Mouse (Mus musculus) embryonic facial prominence, embryonic 10.5 days (tissue): ENCODE measurements around the gene Scn2b. TPM values are rescaled to one million over a fixed set of nuclear protein-coding genes. Genes with fewer than 3 reads are reported as not detected.

ENCODE experiments used
- DNase-seq: peaks from one replicate; pipeline ENCODE4 v3.0.0-alpha.2; 2017; ENCODE audit warnings: low spot score
- H3K27ac ChIP-seq: fragments of 300-500 bp; sonication (generic); replicated peaks from 2 replicates; pipeline ENCODE4 v1.5.1; 2016; ENCODE audit warnings: mild to moderate bottlenecking
- H3K27me3 ChIP-seq: fragments of 300-500 bp; sonication (generic); replicated peaks from 2 replicates; pipeline ENCODE4 v1.6.1; 2016; ENCODE audit warnings: low read depth, mild to moderate bottlenecking; ENCODE audit not compliant: poor library complexity, severe bottlenecking
- H3K36me3 ChIP-seq: fragments of 300-500 bp; sonication (generic); replicated peaks from 2 replicates; pipeline ENCODE4 v1.6.1; 2016; ENCODE audit warnings: mild to moderate bottlenecking, moderate library complexity
- H3K4me1 ChIP-seq: fragments of 300-500 bp; sonication (generic); 2 replicates; pipeline ENCODE4 v1.6.1; 2016
- H3K4me3 ChIP-seq: fragments of 300-500 bp; sonication (generic); 2 replicates; pipeline ENCODE4 v1.5.1; 2016; ENCODE audit warnings: mild to moderate bottlenecking, moderate library complexity
- H3K9me3 ChIP-seq: fragments of 300-500 bp; sonication (generic); 2 replicates; pipeline ENCODE4 v1.6.1; 2016; ENCODE audit warnings: mild to moderate bottlenecking
- WGBS: fragments of 180-500 bp; shearing (Covaris S2); methylation state at CpG from one replicate; pipeline ENCODE4 v1.1.7; 2016; 5-methylcytosine and 5-hydroxymethylcytosine counted together
- polyA plus RNA-seq: library from polyadenylated mRNA; unstranded; fragments of >200 nt; fragmentation: Nextera tagmentation; extraction: Ambion mirVana; gene quantifications from 2 replicates; pipeline ENCODE4 v1.2.1, GENCODE M21; 2016

Scn2b gene
- 6.7 and 7.3 TPM in 2 replicates for polyA plus RNA-seq

GRCm38 (mm10) chr9:45117741-45118431, at the start of gene Scn2b:
Gene Scn2b (plus strand): TSS chr9:45117782.
- Histone ChIP-seq H3K27me3 (peaks cover 52% of the 10 kb centered on the region), H3K36me3 (no peaks in the 10 kb centered on the region), H3K9me3 (no peaks in the 10 kb centered on the region), H3K27ac (peak within 1 kb of the TSS; percentile 90), H3K4me3 (peak within 1 kb of the TSS; percentile 70), H3K4me1 (peaks cover 54% of the 10 kb centered on the region)
- WGBS = under 1% methylated on average over 13 of the region's 13 CpGs
- DNase-seq = peak; percentile 68

DNA sequence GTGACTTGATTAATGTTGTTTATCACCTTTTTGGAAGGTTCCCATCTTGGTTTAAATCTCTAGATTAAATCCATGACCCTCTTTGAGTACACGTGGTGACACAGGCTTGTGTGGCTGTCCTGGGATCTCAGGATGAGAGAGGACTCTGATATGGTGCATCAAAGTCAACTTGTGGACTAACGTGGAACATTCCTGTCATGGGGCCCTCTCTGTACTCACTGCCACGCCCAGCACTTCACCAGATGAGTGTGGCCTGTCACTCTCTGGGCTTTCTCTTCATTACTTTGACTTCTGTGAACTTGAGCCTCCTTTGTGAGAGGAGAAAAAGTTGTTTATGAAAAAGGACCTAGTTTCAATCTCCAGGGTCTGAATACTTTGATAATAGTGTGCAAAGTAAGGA, 45.8 kb upstream of the Scn2b start:
- Histone ChIP-seq H3K9me3 (no peaks in the 10 kb centered on the region), H3K4me3 (no peak overlapping the region), H3K27ac (no peak overlapping the region), H3K4me1 (no peaks in the 10 kb centered on the region), H3K27me3 (no peaks in the 10 kb centered on the region), H3K36me3 (no peaks in the 10 kb centered on the region)
- 65% methylated on average over 3 of the region's 3 CpGs for whole genome bisulfite sequencing
- DNase-seq = no peak

- H3K4me1 ChIP-seq = no peaks in the 10 kb centered on the region
- no peak overlapping the region for H3K4me3 ChIP-seq
- no peaks in the 10 kb centered on the region; the same call in 1 of the 2 replicates for H3K27me3 ChIP-seq
- H3K27ac ChIP-seq = no peak overlapping the region
- DNase-seq = no peak
- H3K9me3 ChIP-seq = no peaks in the 10 kb centered on the region
- H3K36me3 ChIP-seq = no peaks in the 10 kb centered on the region
- 71% methylated on average over 3 of the region's 3 CpGs for WGBS
Observed at GRCm38 (mm10) chr9:45077859-45078258, 39.7 kb upstream of the Scn2b start.

GRCm38 (mm10) chr9:45079011-45079410, 38.6 kb upstream of the Scn2b start, which contains the start of gene Jaml:
Gene Jaml (plus strand): TSS chr9:45079183.
- no peaks in the 10 kb centered on the region for H3K4me1 ChIP-seq
- no peak for DNase-seq
- H3K4me3 ChIP-seq = no peak within 1 kb of the TSS
- no peak within 1 kb of the TSS for H3K27ac ChIP-seq
- no peaks in the 10 kb centered on the region for H3K36me3 ChIP-seq
- 86% methylated on average over 5 of the region's 5 CpGs for WGBS
- no peaks in the 10 kb centered on the region for H3K9me3 ChIP-seq
- H3K27me3 ChIP-seq = no peaks in the 10 kb centered on the region; the same call in 1 of the 2 replicates

- H3K27me3 ChIP-seq = peaks cover 15% of the 10 kb centered on the region
- no peaks in the 10 kb centered on the region for H3K9me3 ChIP-seq
- no peak overlapping the region for H3K4me3 ChIP-seq
- DNase-seq = no peak
- 87% methylated on average over 3 of the region's 3 CpGs for WGBS
- no peak overlapping the region for H3K27ac ChIP-seq
- no peaks in the 10 kb centered on the region for H3K36me3 ChIP-seq
- H3K4me1 ChIP-seq = no peaks in the 10 kb centered on the region
Observed at GRCm38 (mm10) chr9:45083132-45083531, 34.5 kb upstream of the Scn2b start.

GRCm38 (mm10) chr9:45084556-45084955, 33.0 kb upstream of the Scn2b start:
- H3K4me1 ChIP-seq = no peaks in the 10 kb centered on the region
- no peak for DNase-seq

DNA sequence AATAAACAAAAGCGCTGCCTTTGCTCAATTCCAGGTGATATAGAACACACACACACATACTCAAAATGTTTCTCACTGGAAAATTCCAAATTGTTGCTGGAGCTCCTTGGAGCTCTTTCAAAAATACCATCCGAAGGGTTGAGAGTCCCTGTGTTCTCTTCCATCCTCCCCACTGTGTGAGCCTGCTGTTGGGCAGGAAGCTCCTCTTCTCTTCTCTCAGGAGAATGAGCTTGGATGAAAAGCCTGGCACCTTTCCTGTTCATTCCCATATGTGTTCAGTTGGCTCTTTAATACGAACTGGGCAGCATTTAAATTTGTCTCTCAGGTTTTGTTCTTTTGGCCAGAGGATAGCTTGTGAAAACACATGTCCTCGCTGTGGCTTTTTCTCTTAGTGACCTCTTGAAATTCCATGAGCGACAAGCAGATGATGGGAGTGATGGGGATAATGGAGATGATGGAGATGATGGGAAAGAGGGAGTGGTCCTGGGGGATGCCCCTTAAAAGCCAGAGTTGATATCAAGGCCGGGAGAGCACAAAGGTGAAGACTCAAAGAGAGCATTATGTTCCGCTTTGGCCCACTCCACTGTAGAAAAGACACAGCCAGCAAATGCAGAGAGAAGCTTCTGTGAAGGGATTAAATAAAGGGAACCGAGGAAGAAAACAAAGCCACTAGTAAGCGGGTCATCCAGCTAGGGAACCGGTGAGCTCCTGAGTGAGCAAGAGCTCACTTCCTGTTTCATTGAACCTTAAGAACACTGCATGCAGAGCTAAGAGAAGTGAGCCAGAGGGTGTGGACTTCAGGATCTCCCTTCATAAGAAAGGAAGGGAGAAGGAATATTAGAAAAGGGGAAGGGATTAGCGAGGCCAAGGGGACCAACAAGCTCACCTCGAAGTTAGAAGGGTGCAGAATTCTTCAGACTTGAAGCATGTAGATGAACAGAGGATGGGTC, 31.6 kb upstream of the Scn2b start:
- Histone ChIP-seq H3K27me3 (peaks cover 18% of the 10 kb centered on the region), H3K36me3 (no peaks in the 10 kb centered on the region), H3K4me3 (no peak overlapping the region), H3K4me1 (no peaks in the 10 kb centered on the region), H3K27ac (no peak overlapping the region), H3K9me3 (no peaks in the 10 kb centered on the region)
- WGBS = 76% methylated on average over 12 of the region's 12 CpGs
- DNase-seq = no peak

More at GRCm38 (mm10) chr9:45084556-45084955, 33.0 kb upstream of the Scn2b start:
- 77% methylated on average over 5 of the region's 5 CpGs for WGBS
- Histone ChIP-seq H3K36me3 (no peaks in the 10 kb centered on the region), H3K4me3 (no peak overlapping the region), H3K9me3 (no peaks in the 10 kb centered on the region), H3K27ac (no peak overlapping the region), H3K27me3 (peaks cover 18% of the 10 kb centered on the region)

GRCm38 (mm10) chr9:45088040-45088439, 29.5 kb upstream of the Scn2b start:
- H3K9me3 ChIP-seq = no peaks in the 10 kb centered on the region
- H3K4me1 ChIP-seq = peaks cover 6% of the 10 kb centered on the region; the same call in 1 of the 2 replicates

DNA sequence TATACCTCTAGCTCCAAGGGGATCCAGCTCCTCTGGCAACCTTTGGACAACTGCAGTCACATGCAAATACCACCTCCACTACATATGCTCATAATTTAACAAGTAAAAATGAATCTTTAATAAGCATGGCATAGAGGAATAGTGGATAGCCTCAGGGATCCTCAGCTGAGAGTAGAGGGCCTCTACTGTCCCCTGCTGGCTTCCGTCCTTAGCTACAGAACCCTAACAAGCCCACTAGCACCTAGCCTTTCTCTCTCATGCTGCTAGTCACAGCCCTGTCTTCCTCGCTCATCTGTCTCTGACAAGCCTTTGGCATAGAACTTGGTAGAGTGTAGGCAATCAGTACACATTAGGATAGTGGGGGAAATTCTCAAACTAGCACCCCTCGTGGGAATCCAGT, 26.8 kb upstream of the Scn2b start:
- no peak overlapping the region for H3K4me3 ChIP-seq
- 76% methylated on average over 3 of the region's 3 CpGs for WGBS

More at GRCm38 (mm10) chr9:45088040-45088439, 29.5 kb upstream of the Scn2b start:
- Histone ChIP-seq H3K36me3 (no peaks in the 10 kb centered on the region), H3K4me3 (no peak overlapping the region), H3K27ac (no peak overlapping the region), H3K27me3 (peaks cover 18% of the 10 kb centered on the region; the same call in 1 of the 2 replicates)
- no peak for DNase-seq

GRCm38 (mm10) chr9:45092641-45093040, 24.9 kb upstream of the Scn2b start:
- H3K9me3 ChIP-seq = no peaks in the 10 kb centered on the region
- 70% methylated on average over 4 of the region's 4 CpGs for WGBS
- no peak overlapping the region for H3K27ac ChIP-seq
- no peak for DNase-seq
- H3K27me3 ChIP-seq = 0 out of 2 replicates have a peak, but pooled peaks cover 21% of the 10 kb centered on the region
- H3K36me3 ChIP-seq = no peaks in the 10 kb centered on the region
- H3K4me1 ChIP-seq = peaks cover 6% of the 10 kb centered on the region; the same call in 1 of the 2 replicates
- H3K4me3 ChIP-seq = no peak overlapping the region

More for the DNA sequence above, 26.8 kb upstream of the Scn2b start:
- Histone ChIP-seq H3K27me3 (peaks cover 24% of the 10 kb centered on the region; the same call in 1 of the 2 replicates), H3K36me3 (no peaks in the 10 kb centered on the region), H3K9me3 (no peaks in the 10 kb centered on the region), H3K4me1 (peaks cover 6% of the 10 kb centered on the region; the same call in 1 of the 2 replicates), H3K27ac (no peak overlapping the region)
- DNase-seq = no peak

DNA sequence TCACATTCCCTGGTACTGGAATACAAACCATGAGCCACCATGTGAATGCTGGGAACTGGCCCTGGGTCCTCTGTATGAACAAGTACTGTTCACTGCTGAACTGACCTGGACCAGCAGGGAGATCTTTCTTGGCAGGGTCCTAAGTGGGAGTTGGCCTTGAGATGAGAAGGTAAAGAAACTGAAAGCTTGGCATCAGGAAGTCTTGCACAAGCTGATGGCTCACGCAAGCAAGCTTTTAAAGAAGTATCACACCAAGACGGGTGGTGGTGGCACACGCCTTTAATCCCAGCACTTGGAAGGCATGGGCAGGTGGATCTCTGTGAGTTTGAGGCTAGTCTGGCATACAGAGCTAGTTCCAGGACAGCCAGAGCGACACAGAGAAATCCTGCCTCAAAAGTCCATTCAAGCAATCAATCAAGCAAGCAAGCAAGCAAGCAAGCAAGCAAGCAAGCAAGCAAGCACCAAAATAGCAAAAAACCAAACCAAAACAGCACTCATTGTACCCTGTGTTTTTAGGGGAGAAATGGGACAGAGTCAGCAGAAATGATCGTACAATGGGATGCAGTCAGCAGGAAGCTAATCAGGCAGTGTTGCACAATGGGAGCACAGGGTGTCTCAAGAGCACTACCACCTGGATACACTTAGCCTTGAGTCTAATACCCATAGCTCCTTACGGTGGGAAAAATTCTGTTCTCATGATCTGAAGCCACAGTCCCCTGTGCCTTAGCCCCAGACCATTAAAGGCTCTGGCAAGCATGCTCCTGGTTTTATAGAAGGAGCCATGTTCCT, 22.2 kb upstream of the Scn2b start:
- WGBS = 78% methylated on average over 6 of the region's 6 CpGs
- 0 out of 2 replicates have a peak, but pooled peaks cover 30% of the 10 kb centered on the region for H3K27me3 ChIP-seq
- H3K4me3 ChIP-seq = no peak overlapping the region
- DNase-seq = no peak
- H3K4me1 ChIP-seq = peaks cover 6% of the 10 kb centered on the region; the same call in 1 of the 2 replicates
- H3K27ac ChIP-seq = no peak overlapping the region
- no peaks in the 10 kb centered on the region for H3K36me3 ChIP-seq
- no peaks in the 10 kb centered on the region for H3K9me3 ChIP-seq

- Histone ChIP-seq H3K9me3 (no peaks in the 10 kb centered on the region), H3K4me3 (no peak overlapping the region), H3K27me3 (0 out of 2 replicates have a peak, but pooled peaks cover 30% of the 10 kb centered on the region), H3K4me1 (peaks cover 8% of the 10 kb centered on the region), H3K27ac (no peak overlapping the region), H3K36me3 (no peaks in the 10 kb centered on the region)
- 83% methylated on average over 5 of the region's 5 CpGs for WGBS
- DNase-seq = no peak
Observed at GRCm38 (mm10) chr9:45097877-45098276, 19.7 kb upstream of the Scn2b start.
